Comparison of ENCODE assay signal across 20 mouse cellular contexts in the genomic region with DNA sequence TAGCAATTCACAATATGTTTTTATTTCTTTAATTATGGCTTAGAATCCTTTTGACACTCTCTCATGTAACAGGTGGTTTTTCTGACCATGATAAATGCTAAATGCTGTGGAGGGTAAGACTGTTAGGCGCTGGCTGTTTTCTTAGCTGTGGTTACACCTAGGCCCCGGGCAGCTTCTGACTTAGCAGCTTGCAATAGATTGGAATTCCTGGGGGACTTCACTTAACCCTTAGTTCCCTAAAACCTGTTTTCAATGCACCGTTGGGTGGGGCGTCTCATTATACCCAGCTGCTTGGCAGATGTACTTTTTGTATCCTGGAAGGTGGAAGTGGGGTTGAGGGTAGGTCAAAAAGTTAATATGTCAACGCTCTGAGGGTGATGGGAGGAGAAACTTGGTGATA.
"Had no signal": no experiment of that assay in that cellular context is flagged by ENCODE, and none has a peak within 500 bp of the region (broad histone marks: within the 10 kb centered on the region; RNA-seq: fewer than 3 reads in every experiment).

No protein-coding gene starts in this region.

- H3K27me3 ChIP-seq: kidney, embryonic 15.5 days; limb, embryonic 13.5 days; liver, embryonic 13.5 days; neural tube, embryonic 12.5 days; neural tube, embryonic 15.5 days; stomach, embryonic 15.5 days had no signal

- H3K36me3 ChIP-seq: kidney, embryonic 15.5 days; limb, embryonic 13.5 days; liver, embryonic 13.5 days; neural tube, embryonic 12.5 days; neural tube, embryonic 15.5 days; stomach, embryonic 15.5 days had no signal

- H3K9me3 ChIP-seq: kidney, embryonic 15.5 days; limb, embryonic 13.5 days; liver, embryonic 13.5 days; neural tube, embryonic 12.5 days; neural tube, embryonic 15.5 days; stomach, embryonic 15.5 days had no signal

- H3K9ac ChIP-seq: kidney, embryonic 15.5 days; limb, embryonic 13.5 days; liver, embryonic 13.5 days; neural tube, embryonic 12.5 days; neural tube, embryonic 15.5 days; stomach, embryonic 15.5 days had no signal

- H3K4me1 ChIP-seq: liver, embryonic 13.5 days had no signal

- DNase-seq: kidney, adult 11 months; kidney, adult 8-10 months; kidney, postnatal 10 days; kidney, postnatal 4 days; layer of hippocampus, adult 9-11 months; left cerebral cortex, postnatal 4 days; liver, embryonic 13.5 days; lung, adult 2 months; lung, postnatal 14 days; lung, postnatal 4 days; midbrain, embryonic 14.5 days; right cerebral cortex, postnatal 25 days; spleen, adult 18-20 months; thymus, postnatal 25 days had no signal

- H3K4me3 ChIP-seq: kidney, embryonic 15.5 days; limb, embryonic 13.5 days; liver, embryonic 13.5 days; neural tube, embryonic 12.5 days; neural tube, embryonic 15.5 days; stomach, embryonic 15.5 days had no signal

- H3K4me2 ChIP-seq: kidney, embryonic 15.5 days; limb, embryonic 13.5 days; liver, embryonic 13.5 days; midbrain, embryonic 11.5 days; neural tube, embryonic 12.5 days; neural tube, embryonic 15.5 days; stomach, embryonic 15.5 days had no signal

- H3K27ac ChIP-seq: kidney, embryonic 15.5 days; limb, embryonic 13.5 days; liver, embryonic 13.5 days; neural tube, embryonic 12.5 days; neural tube, embryonic 15.5 days; stomach, embryonic 15.5 days had no signal
